Mouse (Mus musculus): Measurements from ENCODE around the gene Tmem253.

DNA sequence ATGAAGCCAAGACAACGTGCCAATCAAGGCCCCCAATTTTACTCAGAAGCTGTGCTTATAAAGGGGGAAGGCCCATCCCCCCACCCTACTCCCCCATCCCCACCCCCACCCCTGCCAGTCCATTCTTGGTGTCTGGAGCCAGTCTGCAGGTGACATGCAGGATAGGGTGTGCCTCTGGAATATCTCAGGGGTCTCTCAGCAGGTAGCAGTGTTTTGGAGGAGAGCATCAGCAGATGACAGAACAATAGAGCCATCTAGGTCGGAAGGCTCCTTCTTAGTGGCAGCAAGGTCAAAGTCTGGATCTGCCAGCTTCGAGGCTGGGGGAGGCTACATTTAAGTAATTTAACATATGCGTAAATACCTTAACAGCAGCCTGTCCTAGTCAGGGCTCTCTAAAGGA is 50.7 kb downstream of the Tmem253 start:
- no peak for TF ChIP-seq CTCF (IDR thresholded peaks at IDR 0.05)
- TF ChIP-seq EP300 (IDR thresholded peaks at IDR 0.05) = no peak
